ENCODE assay signal across 7 mouse cellular contexts in genomic region chr1:34236254-34236723, GRCm38 (mm10).
DNase-seq lines count a peak whose midpoint lies in the region; ATAC-seq lines count a peak whose summit lies in the region.

No protein-coding gene starts in this region.

- no peaks in the 10 kb centered on the region for H3K9me3 ChIP-seq in forebrain, embryonic 13.5 days (replicated peaks)

- intact Hi-C loops in heart, postnatal 36 days (cut with DNase I): no loop called here

- H3K4me2 ChIP-seq in forebrain, embryonic 13.5 days: peak overlapping the region; percentile 70

- H3K36me3 ChIP-seq in forebrain, embryonic 13.5 days (ENCODE audit: poor library complexity, severe bottlenecking): no peaks in the 10 kb centered on the region; the same call in 1 of the 2 replicates

- peak overlapping the region; percentile 65 for H3K9ac ChIP-seq in forebrain, embryonic 13.5 days

- peaks cover 7% of the 10 kb centered on the region for H3K27me3 ChIP-seq in forebrain, embryonic 13.5 days

- DNase-seq in WW6 (ENCODE audit: low read depth, low spot score): peak; percentile 39
- DNase-seq in c-Kit-positive CD71-positive TER-119-negative erythroid progenitor cells, embryonic 14.5 days (ENCODE audit: low read depth): peak; percentile 53
- DNase-seq in heart, postnatal 36 days: peak; percentile 71 to 80
- DNase-seq in kidney, postnatal 4 days: peak; percentile 78 to 85
- DNase-seq in spleen, postnatal 36 days (ENCODE audit: low spot score in 2 of 2): peak; percentile 29 to 51

- H3K27ac ChIP-seq in forebrain, embryonic 13.5 days: no peak overlapping the region

- H3K4me1 ChIP-seq in forebrain, embryonic 13.5 days: peaks cover 45% of the 10 kb centered on the region

- WGBS in forebrain, embryonic 13.5 days: under 1% methylated on average over 28 of the region's 28 CpGs

- ATAC-seq in forebrain, embryonic 13.5 days: peak; percentile 69
- peak; percentile 90 for ATAC-seq in megakaryocyte-erythroid progenitor cell, adult 5-6 weeks (replicated peaks; ENCODE audit: low FRiP score, low TSS enrichment, poor library complexity, severe bottlenecking)

- peak overlapping the region; percentile 40 for H3K4me3 ChIP-seq in forebrain, embryonic 13.5 days
